Mouse (Mus musculus) midbrain, embryonic 11.5 days (tissue): ENCODE measurements around the gene Tspo. TPM values are rescaled to one million over a fixed set of nuclear protein-coding genes. Genes with fewer than 3 reads are reported as not detected.

ENCODE experiments used
- ATAC-seq: fragments of 200-750 bp; cut with Nextera tagmentation; 2 replicates; pipeline ENCODE4 v1.8.0; 2017; ENCODE audit warnings: moderate TSS enrichment, moderate library complexity; ENCODE audit not compliant: low FRiP score
- DNase-seq: peaks from one replicate; pipeline ENCODE4 v3.0.0; 2015; ENCODE audit warnings: low spot score; ENCODE audit errors: missing footprints
- H3K27ac ChIP-seq: fragments of 300-500 bp; sonication (generic); 2 replicates; pipeline ENCODE4 v1.5.1; 2014; ENCODE audit warnings: low read depth, low read length
- H3K27me3 ChIP-seq: fragments of 300-500 bp; sonication (generic); 2 replicates; pipeline ENCODE4 v1.6.1; 2014; ENCODE audit warnings: mild to moderate bottlenecking, low read length, moderate library complexity, mixed read lengths; ENCODE audit not compliant: control insufficient read depth, insufficient read depth
- H3K36me3 ChIP-seq: fragments of 300-500 bp; sonication (generic); 2 replicates; pipeline ENCODE4 v1.6.1; 2014; ENCODE audit warnings: mild to moderate bottlenecking, low read length, moderate library complexity, mixed read lengths; ENCODE audit not compliant: control insufficient read depth, insufficient read depth
- H3K4me1 ChIP-seq: fragments of 300-500 bp; sonication (generic); 2 replicates; pipeline ENCODE4 v1.6.1; 2014; ENCODE audit warnings: low read length; ENCODE audit not compliant: control insufficient read depth, insufficient read depth
- H3K4me2 ChIP-seq: fragments of 300-500 bp; sonication (generic); 2 replicates; pipeline ENCODE4 v1.6.1; 2014; ENCODE audit warnings: mild to moderate bottlenecking, moderate library complexity
- H3K4me3 ChIP-seq: fragments of 300-500 bp; sonication (generic); 2 replicates; pipeline ENCODE4 v1.5.1; 2014; ENCODE audit warnings: low read depth, low read length
- H3K9ac ChIP-seq: fragments of 300-500 bp; sonication (generic); 2 replicates; pipeline ENCODE4 v1.6.1; 2014; ENCODE audit warnings: low read length
- H3K9me3 ChIP-seq: fragments of 300-500 bp; sonication (generic); 2 replicates; pipeline ENCODE4 v1.6.1; 2016; ENCODE audit warnings: low read length; ENCODE audit not compliant: control insufficient read depth
- WGBS: fragments of 180-500 bp; shearing (Covaris S2); extraction: QIAGEN DNeasy Blood & Tissue Kit; methylation state at CpG from one replicate; pipeline ENCODE4 v1.1.7; 2014; 5-methylcytosine and 5-hydroxymethylcytosine counted together
- polyA plus RNA-seq: library from polyadenylated mRNA; unstranded; fragments of >200 nt; fragmentation: Nextera tagmentation; extraction: Ambion mirVana; gene quantifications from 2 replicates; pipeline ENCODE4 v1.2.1, GENCODE M21; 2014

Tspo gene
- polyA plus RNA-seq, 1 experiment from 2014 or later, result 27.8 TPM

DNA sequence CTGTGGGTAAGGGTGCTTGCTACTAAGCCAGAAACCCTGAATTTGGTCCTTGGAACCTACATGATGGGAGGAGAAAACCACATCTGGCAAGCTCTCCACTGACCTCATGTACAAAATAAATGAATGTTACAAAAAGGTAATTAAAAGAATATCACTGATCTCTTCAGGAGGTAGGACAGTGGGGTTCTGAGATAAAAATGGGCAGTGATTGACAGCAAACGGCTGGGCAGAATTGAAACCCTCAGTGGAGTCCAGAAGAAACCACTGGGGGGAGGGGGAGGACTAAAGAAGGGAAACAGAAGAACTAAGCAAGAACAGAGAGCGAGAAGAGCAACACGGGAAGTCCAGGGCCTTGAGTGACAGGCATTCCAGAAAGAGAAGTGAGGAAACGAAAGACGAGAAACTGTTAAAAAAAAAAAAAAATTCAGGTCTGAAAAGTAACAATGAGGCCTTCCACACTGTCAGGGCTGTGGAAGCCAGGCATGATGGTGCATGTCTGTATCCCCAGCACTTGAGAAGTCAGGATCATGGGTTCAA is 2.4 kb upstream of the Tspo start:
- no peak overlapping the region for H3K9ac ChIP-seq
- no peak overlapping the region for H3K4me3 ChIP-seq
- no peaks in the 10 kb centered on the region for H3K36me3 ChIP-seq
- WGBS, result 72% methylated on average over 5 of the region's 5 CpGs
- DNase-seq, result peak; percentile 83
- no peaks in the 10 kb centered on the region for H3K9me3 ChIP-seq
- H3K4me2 ChIP-seq, result no peak overlapping the region
- no peaks in the 10 kb centered on the region; the same call in 1 of the 2 replicates for H3K27me3 ChIP-seq
- no peak overlapping the region for H3K27ac ChIP-seq
- peaks cover 6% of the 10 kb centered on the region for H3K4me1 ChIP-seq
- ATAC-seq, result no peak

GRCm38 (mm10) chr15:83562626-83563270 is 644 bp upstream of the Tspo start:
- Histone ChIP-seq H3K4me1 (peaks cover 6% of the 10 kb centered on the region), H3K9ac (no peak overlapping the region), H3K4me3 (no peak overlapping the region), H3K27ac (no peak overlapping the region), H3K4me2 (no peak overlapping the region), H3K36me3 (no peaks in the 10 kb centered on the region), H3K27me3 (no peaks in the 10 kb centered on the region; the same call in 1 of the 2 replicates), H3K9me3 (no peaks in the 10 kb centered on the region)
- no peak for ATAC-seq
- DNase-seq, result no peak
- WGBS, result 39% methylated on average over 15 of the region's 15 CpGs

- Histone ChIP-seq H3K4me1 (peaks cover 6% of the 10 kb centered on the region), H3K27me3 (no peaks in the 10 kb centered on the region; the same call in none of the 2 replicates), H3K36me3 (no peaks in the 10 kb centered on the region), H3K4me2 (peak overlapping the region; percentile 73), H3K9me3 (no peaks in the 10 kb centered on the region), H3K27ac (no peak overlapping the region), H3K4me3 (peak overlapping the region; percentile 40), H3K9ac (peak overlapping the region; percentile 66)
- peak; percentile 97 for DNase-seq
- WGBS, result 2% methylated on average over 27 of the region's 27 CpGs
- ATAC-seq, result peak; percentile 61
These were observed 662 bp downstream of the Tspo start for GRCm38 (mm10) chr15:83563857-83564651.

- no peak for DNase-seq
- Histone ChIP-seq H3K4me1 (peaks cover 6% of the 10 kb centered on the region), H3K4me3 (no peak overlapping the region), H3K9me3 (no peaks in the 10 kb centered on the region), H3K27me3 (no peaks in the 10 kb centered on the region; the same call in none of the 2 replicates), H3K27ac (no peak overlapping the region), H3K4me2 (no peak overlapping the region), H3K9ac (no peak overlapping the region), H3K36me3 (no peaks in the 10 kb centered on the region)
- 83% methylated on average over 3 of the region's 3 CpGs for WGBS
- ATAC-seq, result no peak
These were observed 2.0 kb downstream of the Tspo start for GRCm38 (mm10) chr15:83565434-83565833.

DNA sequence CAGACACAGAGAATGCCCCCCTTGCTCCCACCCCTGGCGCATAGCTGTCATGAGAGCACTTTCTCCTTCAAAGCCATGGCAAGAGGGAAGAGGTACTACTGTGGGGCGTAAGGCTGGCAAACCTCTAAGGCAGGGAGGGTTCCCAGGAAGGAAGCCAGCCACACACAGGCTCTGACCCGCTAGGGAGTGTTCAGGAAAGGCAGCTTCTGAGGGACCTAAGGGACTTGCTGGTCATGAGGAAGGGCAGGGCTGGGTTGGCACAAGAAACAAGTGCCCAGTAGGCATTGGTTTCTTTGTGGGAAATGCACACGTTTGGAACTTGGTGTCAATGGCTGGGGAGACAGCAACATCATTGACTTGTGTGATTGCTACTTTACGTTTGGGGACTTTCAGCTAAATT is 2.6 kb downstream of the Tspo start:
- whole genome bisulfite sequencing, result 73% methylated on average over 5 of the region's 5 CpGs
- no peak overlapping the region for H3K4me2 ChIP-seq
- H3K4me3 ChIP-seq, result no peak overlapping the region
- no peaks in the 10 kb centered on the region; the same call in none of the 2 replicates for H3K27me3 ChIP-seq
- H3K4me1 ChIP-seq, result peaks cover 6% of the 10 kb centered on the region
- no peaks in the 10 kb centered on the region for H3K9me3 ChIP-seq
- ATAC-seq, result no peak
- no peak overlapping the region for H3K27ac ChIP-seq
- no peak overlapping the region for H3K9ac ChIP-seq
- no peak for DNase-seq
- no peaks in the 10 kb centered on the region for H3K36me3 ChIP-seq

- Histone ChIP-seq H3K9ac (no peak overlapping the region), H3K4me1 (peaks cover 6% of the 10 kb centered on the region), H3K4me2 (no peak overlapping the region), H3K9me3 (no peaks in the 10 kb centered on the region), H3K27me3 (no peaks in the 10 kb centered on the region; the same call in none of the 2 replicates), H3K27ac (no peak overlapping the region), H3K4me3 (no peak overlapping the region), H3K36me3 (no peaks in the 10 kb centered on the region)
- ATAC-seq (no peak), DNase-seq (no peak)
- WGBS, result 89% methylated on average over 3 of the region's 3 CpGs
These were observed 4.3 kb downstream of the Tspo start for GRCm38 (mm10) chr15:83567728-83568127.

- Histone ChIP-seq H3K9ac (no peak overlapping the region), H3K36me3 (no peaks in the 10 kb centered on the region), H3K4me2 (no peak overlapping the region), H3K27me3 (no peaks in the 10 kb centered on the region; the same call in 1 of the 2 replicates), H3K9me3 (no peaks in the 10 kb centered on the region), H3K4me1 (peaks cover 6% of the 10 kb centered on the region), H3K4me3 (no peak overlapping the region), H3K27ac (no peak overlapping the region)
- no peak for ATAC-seq
- WGBS, result 94% methylated on average over 5 of the region's 5 CpGs
- no peak for DNase-seq
These were observed 5.2 kb downstream of the Tspo start for GRCm38 (mm10) chr15:83568544-83568943.

DNA sequence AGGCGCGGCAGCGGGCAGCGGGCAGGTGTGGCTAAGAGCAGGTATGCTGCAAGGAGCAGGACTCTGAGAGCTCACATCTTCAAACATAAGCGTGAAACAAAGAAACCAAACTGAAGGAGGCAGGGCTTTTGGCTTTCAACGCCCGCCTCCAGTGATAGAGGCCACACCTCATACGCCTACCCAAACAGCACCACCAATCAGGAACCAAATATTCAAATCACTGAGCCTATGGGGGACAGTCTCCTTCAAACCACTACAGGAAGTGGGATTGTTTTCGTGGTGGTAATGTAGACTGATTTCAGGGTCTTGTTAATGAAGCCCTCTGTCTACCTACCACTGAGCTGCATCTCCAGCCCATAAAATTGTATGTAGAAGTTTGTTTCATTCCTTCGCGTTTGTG is 6.3 kb downstream of the Tspo start:
- H3K4me2 ChIP-seq, result no peak overlapping the region
- H3K4me1 ChIP-seq, result no peaks in the 10 kb centered on the region
- ATAC-seq, result no peak
- no peaks in the 10 kb centered on the region; the same call in 1 of the 2 replicates for H3K27me3 ChIP-seq
- 55% methylated on average over 11 of the region's 11 CpGs for WGBS
- H3K9ac ChIP-seq, result no peak overlapping the region
- no peak overlapping the region for H3K4me3 ChIP-seq
- H3K36me3 ChIP-seq, result 0 out of 2 replicates have a peak, but pooled peaks cover 2% of the 10 kb centered on the region
- H3K27ac ChIP-seq, result no peak overlapping the region
- H3K9me3 ChIP-seq, result no peaks in the 10 kb centered on the region
- DNase-seq, result no peak

DNA sequence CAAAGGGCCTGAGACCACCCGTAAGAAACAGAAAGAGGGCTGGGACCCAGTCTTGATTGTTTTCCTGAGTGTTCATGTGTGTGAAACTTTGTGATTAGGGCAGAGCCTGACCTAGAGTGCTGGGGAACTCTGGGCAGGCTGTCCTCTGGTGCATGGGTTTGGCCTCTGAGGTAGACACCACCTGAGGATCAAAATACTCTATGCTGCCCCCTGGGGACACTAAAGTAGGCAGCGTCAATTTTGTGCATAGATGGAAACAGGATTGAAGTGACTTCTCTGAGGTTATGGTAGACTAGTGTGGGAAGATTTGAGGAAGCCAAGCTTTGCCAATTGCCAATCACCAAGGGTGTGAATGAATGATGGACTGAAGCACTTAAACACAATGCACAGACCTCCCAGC is 7.2 kb downstream of the Tspo start:
- Histone ChIP-seq H3K4me1 (no peaks in the 10 kb centered on the region), H3K9ac (no peak overlapping the region), H3K4me2 (no peak overlapping the region), H3K9me3 (no peaks in the 10 kb centered on the region), H3K36me3 (0 out of 2 replicates have a peak, but pooled peaks cover 5% of the 10 kb centered on the region), H3K27me3 (no peaks in the 10 kb centered on the region; the same call in 1 of the 2 replicates), H3K4me3 (no peak overlapping the region), H3K27ac (no peak overlapping the region)
- DNase-seq (no peak), ATAC-seq (no peak)
- WGBS, result 73% methylated on average over 2 of the region's 2 CpGs
